Mouse (Mus musculus): ENCODE measurements around the gene Tmem165.

- TF ChIP-seq POLR2A (IDR thresholded peaks at IDR 0.05; ENCODE audit: insufficient read depth, low read length) (no peak), CTCF (IDR thresholded peaks at IDR 0.05; ENCODE audit: low read depth, low read length) (no peak)
These were observed 48.0 kb upstream of the Tmem165 start for GRCm38 (mm10) chr5:76135644-76136043.

Measured in ES-Bruce4 (cell line).